Mouse (Mus musculus) large intestine, adult 2 months (tissue): Measurements from ENCODE around the gene Dpp3. TPM values are rescaled to one million over a fixed set of nuclear protein-coding genes. Genes with fewer than 3 reads are reported as not detected.
A peak's percentile ranks its signal among the peaks of the same experiment; 100 is the strongest.
"Not testable (repeated sequence)": the region's sequence is repeated elsewhere in the genome, so short reads cannot be mapped to it uniquely, and the experiment has no call there.

Source experiments
- DNase-seq: peaks from one replicate; pipeline ENCODE4 v3.0.0-alpha.2; 2012; ENCODE audit warnings: low read depth, low spot score
- WGBS: fragments of 180-500 bp; shearing (Covaris S2); methylation state at CpG from one replicate; pipeline ENCODE4 v1.1.7; 2018; 5-methylcytosine and 5-hydroxymethylcytosine counted together
- polyA plus RNA-seq: library from polyadenylated mRNA; depleted of rRNA; stranded (reverse); fragments of >200 nt; gene quantifications from 2 replicates; pipeline ENCODE4 v1.2.3, GENCODE M21; 2012; rRNA removed

Gene Dpp3
- 126 and 154 TPM in 2 replicates for polyA plus RNA-seq

DNA sequence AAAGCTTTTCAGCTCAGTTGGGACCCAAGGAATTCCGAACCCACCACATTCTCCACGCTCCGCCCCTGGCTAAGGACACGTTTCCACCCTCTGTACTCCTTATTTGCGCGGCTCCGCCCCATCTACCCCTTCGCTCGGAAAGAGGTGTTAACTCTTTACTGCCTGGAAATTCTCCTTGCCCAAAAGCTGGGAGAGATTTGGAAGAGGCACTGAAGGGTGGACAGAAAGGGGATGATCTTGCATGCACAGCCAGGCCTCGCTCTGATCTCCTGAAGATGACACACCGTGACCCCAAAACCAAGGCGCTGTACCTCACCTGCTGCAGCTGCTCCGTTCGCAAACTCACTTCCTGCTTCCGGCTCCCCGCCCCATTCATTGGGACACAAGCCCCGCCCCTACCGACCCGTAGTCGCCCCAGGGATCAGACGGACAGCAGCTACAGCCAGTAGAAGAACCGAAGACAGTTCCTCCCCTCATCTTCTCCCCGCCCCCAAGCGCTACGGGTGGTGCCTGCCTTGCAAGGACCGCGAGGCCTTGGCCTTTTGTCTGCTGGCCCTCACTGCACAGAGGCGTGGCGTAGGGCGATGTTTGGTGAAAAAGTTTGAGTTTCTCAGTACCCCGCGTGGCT is at the start of gene Dpp3:
TSS of gene Dpp3 (minus strand) at position 384 of the 628 bp plus-strand sequence.
- peak; percentile 95 for DNase-seq
- WGBS = under 1% methylated on average over 32 of the region's 32 CpGs

DNA sequence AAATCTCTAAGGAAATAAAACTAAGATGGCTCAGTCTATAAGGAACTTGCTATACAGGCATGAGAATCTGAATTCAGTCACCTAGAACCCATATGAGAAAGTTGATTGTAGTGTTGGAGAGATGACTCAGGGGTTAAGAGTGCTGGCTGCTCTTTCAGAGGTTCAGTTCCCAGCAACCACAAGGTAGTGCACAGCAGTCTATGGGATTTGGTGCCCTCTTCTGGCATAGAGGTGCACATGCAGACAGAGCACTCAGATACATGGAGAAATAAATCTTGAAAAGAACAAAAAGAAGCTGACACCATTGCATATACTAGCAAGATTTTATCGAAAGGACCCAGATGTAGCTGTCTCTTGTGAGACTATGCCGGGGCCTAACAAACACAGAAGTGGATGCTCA is 40.1 kb upstream of the Dpp3 start:
- no peak for DNase-seq
- 91% methylated on average over 2 of the region's 2 CpGs for WGBS

DNA sequence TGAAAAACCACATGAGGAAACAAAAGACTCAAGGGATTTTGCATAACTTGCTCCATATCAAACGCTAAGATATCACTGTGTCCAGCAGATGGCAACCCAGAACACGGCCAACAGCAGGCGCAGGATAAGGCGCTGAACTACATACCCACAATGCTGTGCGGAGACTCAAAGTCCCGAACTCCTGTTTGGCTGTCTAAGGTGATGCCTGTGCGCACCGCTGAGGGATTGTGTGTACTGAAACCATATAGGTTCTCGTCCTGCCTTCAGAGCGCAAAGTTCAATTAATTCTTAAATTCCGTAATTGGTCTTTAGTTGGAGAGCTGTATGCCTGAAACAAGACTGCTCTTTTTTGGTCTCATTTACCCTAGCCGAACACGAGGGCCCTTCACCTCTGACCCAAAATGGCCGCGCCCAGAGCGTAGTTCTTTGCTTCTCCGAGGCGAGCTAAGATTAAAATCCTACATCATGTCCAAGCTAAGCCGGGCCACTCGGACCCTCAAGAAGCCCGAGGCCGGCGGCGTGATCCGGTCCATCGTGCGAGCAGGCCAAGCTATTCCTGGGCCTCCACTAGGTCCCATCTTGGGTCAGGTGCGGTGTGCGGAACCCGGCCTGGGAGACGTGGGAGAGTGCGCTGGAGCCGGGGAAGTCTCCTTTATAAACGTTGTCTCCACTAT is 34.0 kb upstream of the Dpp3 start, which contains the start of gene Mrpl11:
TSS of gene Mrpl11 (plus strand) at position 220 of the 674 bp plus-strand sequence.
- WGBS = 0% methylated on average over 34 of the region's 34 CpGs
- peak; percentile 82 for DNase-seq

DNA sequence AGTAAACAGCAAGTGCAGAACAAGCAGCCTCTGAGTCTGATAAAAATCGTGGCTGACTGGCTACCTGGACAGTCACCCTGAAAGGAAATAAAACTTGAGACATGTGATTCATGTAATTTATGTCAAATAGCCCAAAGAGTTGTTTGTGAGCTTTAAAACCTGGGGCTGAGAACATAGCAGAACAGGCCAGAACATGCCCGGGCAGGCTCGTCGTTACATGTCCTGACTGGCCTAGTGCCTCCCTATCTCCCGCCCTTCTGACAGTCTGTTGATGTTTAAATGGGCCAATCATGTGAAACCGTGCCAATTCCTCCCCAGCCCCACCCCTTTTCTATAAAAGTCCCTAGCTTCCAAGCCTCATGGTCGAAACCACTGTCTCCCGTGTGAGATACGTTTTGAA is 20.6 kb upstream of the Dpp3 start:
- WGBS = 64% methylated on average over 9 of the region's 9 CpGs
- DNase-seq = not testable (repeated sequence)

DNA sequence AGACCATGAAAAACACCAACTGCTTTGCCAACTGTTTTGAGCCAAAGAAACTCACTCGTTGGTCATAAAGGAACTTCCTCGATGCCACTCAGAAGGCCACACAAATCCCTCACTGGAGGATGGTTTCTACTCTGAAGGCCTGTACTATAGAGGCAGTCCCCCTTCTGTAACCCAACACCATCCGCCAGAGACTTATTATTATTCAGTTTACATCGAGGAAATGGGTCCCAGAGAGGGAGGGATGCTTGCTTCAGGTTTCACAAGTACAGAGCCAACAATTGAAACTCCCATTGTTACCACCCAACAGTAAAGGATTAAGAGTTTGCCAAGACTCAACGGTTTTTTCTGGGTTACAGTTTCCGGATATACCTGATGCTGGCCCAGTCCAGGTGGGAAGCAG is 17.5 kb upstream of the Dpp3 start:
- DNase-seq = no peak
- 51% methylated on average over 6 of the region's 6 CpGs for WGBS

DNA sequence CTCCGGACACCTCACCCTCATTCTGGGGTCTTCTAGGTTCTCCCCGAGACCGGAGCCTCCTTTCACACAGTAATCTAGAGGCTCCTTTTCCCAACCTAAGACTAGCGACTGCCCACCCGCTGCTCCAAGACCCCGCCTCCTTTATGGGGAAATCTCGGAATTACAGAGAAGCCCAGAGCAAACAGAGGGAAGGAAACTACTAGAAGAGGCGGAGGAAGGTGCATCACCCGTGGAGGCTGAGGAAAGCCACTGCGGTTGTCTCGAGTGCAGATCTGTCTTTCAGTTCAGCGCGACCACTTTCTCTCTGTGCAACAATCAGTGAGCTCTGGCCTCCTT is 15.1 kb upstream of the Dpp3 start:
- 3% methylated on average over 13 of the region's 13 CpGs for WGBS
- DNase-seq = no peak

DNA sequence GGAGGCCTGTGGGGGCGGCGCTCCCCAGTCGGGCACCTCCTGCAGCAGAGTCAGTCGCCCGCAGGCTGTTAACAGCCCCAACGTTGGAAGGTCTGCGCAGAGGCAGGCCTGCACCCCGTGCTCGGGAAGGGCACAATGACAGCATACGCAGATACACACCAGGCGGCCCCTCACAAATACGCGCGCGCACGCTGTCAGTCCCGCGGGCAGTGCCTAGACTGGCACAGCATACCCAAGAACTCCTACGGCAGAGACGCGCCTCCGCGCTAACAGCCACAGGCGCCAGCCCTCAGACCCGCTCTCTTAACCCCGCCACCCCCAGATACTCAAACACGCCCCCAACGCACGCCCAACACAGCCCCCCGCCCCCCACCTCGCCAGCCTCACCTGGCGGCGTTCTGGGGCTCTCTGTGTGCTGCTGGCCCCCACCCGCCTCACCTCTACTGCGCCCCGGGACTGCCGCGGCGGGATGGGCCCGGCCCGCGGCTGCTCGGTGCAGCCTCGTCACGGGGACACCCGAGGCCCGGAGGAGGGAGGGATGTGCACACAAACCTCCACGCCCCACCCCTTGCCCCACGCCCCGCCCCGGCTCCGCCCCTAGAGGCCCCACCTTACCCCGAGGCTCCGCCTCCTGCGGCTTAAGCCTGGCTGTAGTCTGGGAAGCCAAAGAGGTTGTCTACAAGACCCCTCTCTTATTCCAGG is 14.6 kb upstream of the Dpp3 start, which contains the start of gene Peli3:
TSS of gene Peli3 (minus strand) at position 577 of the 702 bp plus-strand sequence.
- WGBS = under 1% methylated on average over 55 of the region's 55 CpGs
- DNase-seq = no peak

DNA sequence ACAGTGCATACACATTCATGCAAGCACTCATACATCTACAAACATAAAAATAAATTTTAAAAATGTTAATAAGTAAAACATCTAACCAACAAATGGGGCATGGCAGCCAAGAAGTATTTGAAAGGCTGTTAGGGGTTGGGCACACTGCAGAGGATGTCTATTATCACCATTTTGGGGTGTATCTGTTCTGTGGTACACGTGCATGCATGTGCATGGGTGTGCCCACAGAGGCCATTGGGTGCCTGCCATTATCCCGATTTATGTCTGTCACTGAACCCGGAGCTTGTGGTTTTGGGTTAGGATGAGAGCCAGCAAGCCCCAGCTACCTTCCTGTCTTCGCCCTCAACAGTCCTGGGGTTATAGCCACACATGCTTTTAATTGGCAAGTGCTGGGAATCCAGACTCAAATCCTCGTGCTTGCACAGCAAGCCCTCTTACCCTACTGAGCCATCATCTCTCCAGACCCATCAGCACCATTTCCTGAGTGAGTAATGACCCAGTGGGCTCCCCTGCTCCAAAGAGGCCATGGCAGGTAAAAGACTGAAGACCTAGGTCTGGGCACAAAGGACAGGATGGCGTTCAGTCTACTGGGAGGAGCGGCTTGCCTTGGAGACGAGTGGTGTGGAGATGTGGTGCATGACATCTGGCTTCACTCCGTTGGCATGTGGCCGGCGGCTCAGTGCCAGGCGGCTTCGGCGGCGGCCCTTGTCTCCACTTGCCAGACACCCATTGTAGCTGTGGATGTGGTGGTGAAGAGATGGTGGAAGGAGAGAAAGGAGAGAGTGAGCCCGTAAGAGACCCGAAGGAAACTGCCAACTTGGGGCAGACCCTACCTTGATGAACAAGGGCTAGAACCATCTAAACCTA is 9.6 kb upstream of the Dpp3 start:
- WGBS = 89% methylated on average over 17 of the region's 17 CpGs
- no peak for DNase-seq

DNA sequence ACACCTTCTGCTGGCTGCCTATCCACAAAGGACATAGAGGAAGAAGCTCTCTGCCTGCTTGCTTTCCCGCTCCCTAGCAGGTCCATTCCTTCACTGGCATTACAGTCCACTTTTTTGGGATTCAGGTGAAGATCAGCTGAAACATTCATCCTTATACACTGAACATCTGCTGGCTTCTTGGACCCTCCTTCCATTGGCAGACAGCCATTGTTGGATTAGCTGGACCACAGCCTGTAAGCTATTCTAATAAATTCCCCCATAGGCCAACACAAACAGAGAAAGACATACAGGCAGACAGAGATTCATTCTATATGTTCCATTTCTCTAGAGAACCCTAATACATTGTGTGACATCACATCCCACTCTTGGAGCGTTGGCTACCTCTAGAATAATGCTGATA is 8.8 kb upstream of the Dpp3 start:
- 84% methylated on average over 2 of the region's 2 CpGs for WGBS
- no peak for DNase-seq

DNA sequence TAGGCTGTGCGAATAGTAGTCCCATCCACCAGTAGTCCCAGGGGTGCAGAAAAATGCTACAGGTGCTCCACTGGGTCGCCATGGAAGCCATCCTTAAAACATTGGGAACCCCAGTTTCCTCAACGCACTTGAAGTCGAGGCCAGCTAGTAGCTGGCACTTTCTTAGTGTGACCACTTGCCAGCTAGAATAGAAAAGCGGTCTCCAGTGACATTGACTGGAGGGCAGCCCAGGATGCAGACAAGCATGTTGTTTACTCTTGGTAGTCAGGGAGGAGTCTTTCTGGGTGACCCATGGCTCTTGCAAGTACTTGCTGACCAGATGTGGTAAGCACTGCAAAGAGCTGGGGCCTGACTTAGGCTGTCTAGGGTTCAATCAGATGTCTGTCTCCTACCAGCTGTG is 694 bp upstream of the Dpp3 start:
- no peak for DNase-seq
- 55% methylated on average over 5 of the region's 5 CpGs for WGBS

DNA sequence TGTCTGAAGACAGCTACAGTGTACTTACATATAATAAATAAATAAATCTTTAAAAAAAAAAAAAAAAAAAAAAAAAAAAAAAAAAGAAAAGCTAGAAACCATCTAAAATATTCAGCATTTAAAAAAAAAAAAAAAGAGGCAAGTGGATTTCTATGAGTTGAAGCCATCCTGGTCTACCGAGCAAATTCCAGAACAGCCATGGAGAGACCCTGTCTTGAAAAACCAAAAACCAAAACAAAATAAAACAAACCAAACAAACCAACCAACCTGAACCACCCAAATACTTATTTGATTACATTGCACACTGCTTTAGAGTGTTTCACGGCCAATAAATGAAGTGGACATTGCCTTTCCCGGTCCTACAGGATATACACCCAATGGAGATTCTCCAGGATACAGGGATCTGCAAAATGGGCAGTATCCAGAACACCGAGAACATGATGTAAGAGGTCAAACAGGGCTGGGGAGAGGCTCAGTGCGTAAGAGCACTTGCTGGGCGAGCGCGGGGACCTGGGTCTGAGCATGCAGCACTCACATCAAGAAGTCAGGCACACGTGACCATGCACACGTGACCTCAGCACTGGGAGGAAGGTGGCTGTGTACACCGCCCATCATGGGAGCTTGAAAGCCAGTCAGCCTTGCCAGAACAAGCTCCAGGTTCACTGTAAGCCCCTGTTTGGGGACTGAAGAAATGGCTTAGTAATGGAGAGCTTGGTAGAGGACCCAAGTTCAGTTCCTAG is 2.8 kb downstream of the Dpp3 start:
- DNase-seq = no peak
- 93% methylated on average over 11 of the region's 11 CpGs for WGBS

DNA sequence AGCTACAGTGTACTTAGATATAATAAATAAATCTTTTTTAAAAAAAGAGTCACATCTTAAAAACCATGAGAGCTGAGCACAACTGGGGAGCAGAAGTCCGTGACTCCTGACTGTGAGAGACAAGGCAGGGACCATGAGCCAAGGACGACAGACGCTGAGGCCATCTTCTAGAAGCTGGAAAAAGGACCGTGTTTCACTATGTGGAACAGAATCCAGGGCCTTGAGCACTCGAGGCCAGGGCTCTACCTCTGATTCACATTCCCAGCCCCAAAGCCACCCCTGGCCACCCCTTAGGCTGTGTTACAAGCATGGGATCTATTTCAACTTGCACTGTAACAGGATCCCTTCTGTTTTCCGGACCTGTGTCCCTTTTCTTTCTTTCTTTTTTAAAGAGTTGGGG is 8.4 kb downstream of the Dpp3 start:
- WGBS = 83% methylated on average over 6 of the region's 6 CpGs
- no peak for DNase-seq

DNA sequence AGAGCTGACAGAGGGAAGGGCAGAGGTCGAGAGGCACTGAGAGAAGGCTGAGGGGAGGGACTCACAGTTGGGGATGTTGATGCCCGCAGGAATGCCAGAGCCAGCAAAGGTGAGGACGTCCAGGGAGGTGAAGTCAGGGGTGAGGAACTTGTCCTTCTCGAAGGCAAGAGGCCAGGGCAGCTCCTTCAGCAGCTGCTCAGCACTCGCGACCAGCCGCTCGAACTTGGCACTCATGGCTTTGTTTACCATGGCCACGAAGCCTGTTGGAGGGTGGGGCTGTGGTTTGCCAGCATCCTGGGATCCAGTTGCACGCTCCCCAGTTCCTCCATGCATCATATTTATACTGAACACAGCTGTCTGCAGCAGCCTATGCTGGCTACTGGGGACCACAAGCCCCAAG is 11.3 kb downstream of the Dpp3 start:
- DNase-seq = no peak
- 58% methylated on average over 10 of the region's 10 CpGs for WGBS

DNA sequence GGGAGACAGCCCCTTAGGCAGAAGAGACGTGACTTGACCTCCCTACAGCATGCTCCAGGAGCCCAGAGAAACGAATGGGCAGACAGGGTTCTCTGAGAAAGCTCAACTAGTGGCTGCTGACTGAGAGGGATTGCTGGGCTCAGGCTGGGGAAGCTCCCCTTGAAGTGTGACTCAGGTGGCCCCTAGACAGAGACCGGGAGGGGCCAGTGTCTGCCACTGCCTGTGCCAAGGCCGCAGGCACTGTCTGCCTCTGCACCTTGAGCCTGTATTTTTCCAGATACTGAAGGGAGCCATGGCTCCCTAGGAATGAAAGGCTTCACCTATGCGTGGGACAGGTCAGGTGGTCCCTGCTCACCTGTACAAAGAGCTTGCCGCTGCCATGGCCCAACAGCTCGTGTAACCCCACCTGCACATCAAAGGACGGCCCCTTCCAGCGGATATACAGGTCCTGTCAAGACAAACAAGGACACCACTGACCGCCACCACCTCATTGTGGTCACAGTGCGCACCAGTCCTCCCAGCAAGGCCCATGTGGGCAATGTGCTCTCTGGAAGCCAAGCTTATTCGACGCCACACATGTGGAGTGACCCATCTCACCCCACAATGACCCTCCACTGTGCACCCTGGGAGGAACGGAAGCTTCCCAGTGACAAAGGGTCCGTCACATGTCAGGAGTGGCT is 12.0 kb downstream of the Dpp3 start:
- no peak for DNase-seq
- WGBS = 91% methylated on average over 15 of the region's 15 CpGs

DNA sequence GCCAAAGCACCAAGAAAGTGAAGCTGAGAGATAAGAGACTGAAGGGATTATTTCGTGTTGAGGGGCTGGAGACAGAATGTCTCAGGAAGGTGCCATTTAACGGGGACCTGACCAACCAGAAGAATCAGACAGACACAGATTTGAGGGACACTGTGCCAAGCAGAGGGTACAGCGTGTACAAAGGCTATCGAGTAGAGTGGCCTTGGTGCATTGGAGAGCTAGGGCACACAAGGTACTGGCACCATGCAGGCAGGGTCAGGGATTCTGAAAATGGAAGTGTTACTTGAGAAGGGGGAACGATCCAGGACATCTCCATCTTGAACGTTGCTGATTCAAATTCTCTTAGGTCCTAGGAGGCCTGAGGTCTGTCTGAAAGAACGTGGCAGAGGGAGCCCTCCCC is 18.7 kb downstream of the Dpp3 start:
- no peak for DNase-seq
- 94% methylated on average over 7 of the region's 7 CpGs for WGBS

DNA sequence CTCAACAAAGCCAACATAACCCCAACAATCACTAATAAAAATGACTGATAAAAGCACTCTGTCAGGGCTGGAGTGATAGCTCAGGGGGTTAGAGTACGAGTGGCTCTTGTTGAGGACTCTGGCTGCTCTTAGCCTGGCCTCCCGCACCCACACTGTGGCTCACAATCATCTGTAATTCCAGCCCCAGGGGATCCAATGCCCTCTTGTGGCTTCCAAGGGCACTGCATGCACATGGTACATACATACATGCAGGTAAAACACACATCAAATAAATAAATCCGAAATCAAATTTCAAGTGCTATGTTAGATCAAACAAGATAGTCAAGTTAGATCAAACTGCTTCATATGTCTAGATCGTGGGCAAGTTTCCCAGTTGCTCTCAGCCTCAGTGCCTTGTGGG is 20.0 kb downstream of the Dpp3 start:
- no peak for DNase-seq
- WGBS = 90% methylated on average over 4 of the region's 4 CpGs

DNA sequence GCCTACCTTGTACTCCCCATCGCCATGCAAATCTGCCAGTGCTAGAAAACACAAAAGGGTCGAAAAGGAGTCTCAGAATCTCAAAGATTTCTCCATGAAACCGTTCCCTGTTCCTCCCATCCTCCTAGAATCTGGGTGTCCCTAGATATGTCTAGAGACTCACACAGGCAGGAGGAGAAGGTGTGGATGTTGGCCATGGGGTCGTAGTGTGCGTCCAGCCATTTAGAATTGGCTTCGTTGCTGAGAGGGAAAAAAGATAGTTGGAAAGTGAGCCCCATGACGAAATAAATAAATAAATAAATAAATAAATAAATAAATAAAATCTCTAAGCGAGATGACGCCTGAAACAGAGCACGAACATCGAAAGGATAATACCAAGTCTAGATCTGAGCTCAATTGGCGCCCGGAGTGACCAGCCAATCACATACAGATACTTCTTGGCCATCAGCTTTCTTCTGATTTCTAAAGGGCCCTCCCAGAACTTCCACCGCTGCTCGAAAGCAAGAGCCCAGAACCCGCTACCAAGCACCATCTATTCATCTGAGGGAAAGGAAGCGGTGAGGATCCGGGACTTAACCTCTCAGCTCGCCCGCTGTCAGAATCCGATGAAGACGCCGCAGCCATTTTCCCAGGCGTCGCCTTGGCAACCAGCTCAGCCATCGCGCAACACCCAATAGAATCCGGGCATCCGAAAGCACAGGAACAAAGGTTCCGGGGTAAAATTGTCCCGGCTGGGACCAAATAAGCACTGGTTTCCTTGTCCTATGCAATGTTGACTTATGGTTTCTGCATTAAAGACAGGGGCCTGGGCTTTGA is 21.9 kb downstream of the Dpp3 start, which contains the start of gene Bbs1:
TSS of gene Bbs1 (minus strand) at position 650 of the 816 bp plus-strand sequence.
- WGBS = 7% methylated on average over 31 of the region's 31 CpGs
- no peak for DNase-seq

DNA sequence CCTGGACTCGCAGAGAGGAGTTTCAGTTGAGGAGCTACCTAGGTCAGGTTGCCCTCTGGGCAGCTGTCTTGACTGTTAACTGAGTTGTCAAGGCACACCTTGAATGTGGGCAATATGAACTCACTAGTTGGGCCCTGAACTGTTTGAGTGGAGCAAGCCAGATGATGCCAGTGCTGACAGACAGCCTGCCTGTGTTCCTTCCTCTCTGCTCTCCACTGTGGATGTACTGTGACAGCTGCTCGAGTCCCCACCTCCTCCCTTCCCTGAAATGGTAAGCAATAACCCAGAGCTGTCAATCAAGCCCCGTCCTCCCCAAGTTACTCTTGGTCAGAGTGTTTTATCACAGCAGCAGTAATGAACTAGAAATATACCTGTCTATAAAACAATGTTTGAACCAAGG is 28.2 kb downstream of the Dpp3 start:
- DNase-seq = no peak
- WGBS = 69% methylated on average over 3 of the region's 3 CpGs
